Mouse (Mus musculus) mature B cell (primary cell): ENCODE measurements at regions not wholly inside any gene's neighbourhood (a gene's known extent, or its start where the extent isn't known, plus 50 kb on each side); places are given as distances from the start of the nearest gene placed in this dataset.
"Not testable (repeated sequence)": the region's sequence is repeated elsewhere in the genome, so short reads cannot be mapped to it uniquely, and the experiment has no call there.

Experiments
- in situ Hi-C: fragments of 300-500 bp; cut with MboI; formaldehyde crosslinking; loops from 2 replicates; pipeline ENCODE4 v1.14.3; 2019

DNA sequence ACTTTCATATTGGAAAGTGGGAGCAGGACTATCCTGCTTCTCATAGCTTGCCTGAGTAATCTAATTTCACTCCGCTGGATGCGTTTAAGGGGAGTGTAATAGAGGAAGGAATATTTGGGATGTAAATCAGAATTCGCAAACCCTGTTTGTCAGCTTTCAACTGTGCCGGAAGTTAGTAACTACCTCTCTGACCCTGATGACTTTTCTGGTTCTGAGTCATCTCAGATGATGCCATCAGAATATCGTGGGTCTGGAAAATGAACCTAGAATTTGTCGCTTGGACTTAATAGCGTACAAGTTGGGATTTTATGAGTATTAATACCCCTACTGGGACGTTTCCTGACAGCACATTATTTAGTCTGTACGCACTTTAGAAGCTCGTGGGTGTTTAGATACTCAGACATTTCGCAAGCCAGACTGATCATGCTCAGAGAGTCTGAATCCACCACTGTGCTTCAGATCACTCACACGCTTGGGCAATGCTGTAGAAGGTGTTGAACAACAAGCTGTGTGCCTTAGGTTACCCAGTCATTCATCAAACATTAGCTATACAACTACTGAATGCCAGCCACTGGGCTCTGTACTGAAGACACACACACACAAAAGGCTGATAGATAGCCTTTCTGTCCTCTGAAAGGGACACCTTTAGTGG is 131.1 kb downstream of the Phlda1 start:
- in situ Hi-C loops, result no loop called here

DNA sequence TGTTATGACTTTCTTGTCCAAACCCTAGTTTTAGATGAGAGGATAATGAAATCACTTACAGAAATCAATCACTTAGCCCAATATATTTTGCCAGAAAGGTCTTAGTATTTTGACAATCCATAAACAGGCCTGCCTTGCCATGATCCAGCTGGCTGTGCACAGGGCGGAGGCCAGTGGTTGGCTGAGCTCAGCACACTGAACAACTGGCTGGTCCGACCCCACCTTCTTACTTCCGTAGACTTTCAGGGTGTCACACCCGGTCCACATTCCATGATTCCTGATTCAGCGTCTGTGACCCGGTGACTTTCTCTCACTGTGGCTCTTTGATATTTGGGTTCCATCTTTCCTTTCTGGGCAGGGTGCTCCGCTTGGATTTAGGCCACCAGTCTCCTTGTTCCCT is 133.8 kb downstream of the Phlda1 start:
- in situ Hi-C loops, result no loop called here

DNA sequence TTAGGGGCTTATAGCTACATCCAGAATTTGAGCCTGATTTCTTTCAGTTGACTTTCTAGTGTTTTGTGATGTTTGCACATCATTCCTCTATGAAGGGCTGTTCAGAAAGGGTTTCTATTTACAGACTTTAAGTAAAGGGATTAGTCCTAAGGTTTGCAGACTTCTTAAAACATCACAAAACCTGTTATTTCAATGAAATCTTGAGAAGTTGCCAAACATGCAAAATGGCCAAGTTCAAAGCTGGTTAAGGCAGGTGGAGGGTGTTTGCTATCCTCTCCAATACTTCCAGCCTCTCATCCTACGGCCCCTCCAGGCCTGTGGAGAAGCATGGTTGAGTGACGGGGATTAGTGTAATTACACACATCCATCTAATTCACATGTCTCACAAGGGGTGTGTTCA is 136.6 kb downstream of the Phlda1 start:
- in situ Hi-C loops, result no loop called here

- in situ Hi-C loops, result not testable (repeated sequence)
Measured at GRCm38 (mm10) chr10:111653773-111654172, 147.7 kb downstream of the Phlda1 start.

DNA sequence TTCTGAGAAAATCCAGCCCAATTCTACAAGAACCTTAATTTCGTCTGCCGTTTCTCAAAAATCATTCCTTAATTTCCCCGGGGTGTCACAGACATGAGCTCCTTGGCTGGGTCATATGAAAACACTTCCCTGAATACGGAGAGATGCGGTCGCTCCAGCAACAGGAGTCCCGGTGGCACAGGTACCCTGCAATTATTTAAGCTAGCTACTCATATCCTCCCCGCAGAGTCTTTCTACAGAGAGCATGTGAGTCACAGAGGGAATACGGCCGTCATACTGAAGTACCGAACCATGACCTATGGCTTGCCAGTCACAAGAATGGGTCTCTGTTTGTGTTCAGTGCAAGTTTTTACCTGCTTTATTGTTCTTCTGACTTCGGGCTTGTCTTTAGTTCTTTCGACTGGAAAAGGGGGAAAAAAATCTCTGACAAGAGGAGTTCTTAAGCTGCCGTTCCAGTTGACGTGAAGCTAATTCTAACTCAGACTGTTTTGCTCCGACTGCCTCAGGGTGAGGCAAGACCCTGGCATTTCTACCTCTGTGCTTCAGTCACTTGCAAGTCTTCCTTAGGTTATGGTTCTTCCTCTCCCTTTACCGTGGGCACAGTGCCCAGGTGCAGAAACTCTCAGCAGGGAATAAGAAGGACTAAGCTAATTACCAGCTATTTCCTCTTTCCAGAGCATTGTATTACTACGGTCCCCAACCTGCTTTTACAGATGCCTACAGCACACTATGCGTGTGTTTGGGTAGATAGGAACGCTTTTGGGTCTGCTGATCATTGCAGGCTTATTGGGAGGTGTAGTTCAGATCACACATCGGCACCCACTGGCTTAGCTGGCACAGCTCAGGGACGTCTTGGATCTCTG is 148.5 kb downstream of the Phlda1 start:
- in situ Hi-C loops, result no loop called here

DNA sequence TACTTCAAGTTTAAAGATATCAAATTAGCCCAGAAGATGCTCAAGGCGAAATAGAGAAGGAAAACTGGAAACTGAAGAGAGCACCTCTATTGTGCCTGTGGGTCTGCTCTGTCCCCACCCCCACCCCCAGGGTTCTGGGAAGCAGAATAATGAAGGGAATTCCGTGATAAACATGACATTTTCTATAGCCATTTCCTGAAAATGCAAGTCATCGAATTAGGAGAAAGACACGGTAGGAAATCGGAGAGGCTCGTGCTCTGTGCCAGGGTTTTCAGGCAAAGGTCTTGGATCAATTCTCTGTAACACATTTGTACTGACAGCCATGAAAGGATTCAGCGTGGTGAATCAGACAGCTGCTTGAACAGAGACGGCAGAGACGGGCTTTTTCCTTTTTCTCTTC is 152.7 kb downstream of the Phlda1 start:
- in situ Hi-C loops, result no loop called here

DNA sequence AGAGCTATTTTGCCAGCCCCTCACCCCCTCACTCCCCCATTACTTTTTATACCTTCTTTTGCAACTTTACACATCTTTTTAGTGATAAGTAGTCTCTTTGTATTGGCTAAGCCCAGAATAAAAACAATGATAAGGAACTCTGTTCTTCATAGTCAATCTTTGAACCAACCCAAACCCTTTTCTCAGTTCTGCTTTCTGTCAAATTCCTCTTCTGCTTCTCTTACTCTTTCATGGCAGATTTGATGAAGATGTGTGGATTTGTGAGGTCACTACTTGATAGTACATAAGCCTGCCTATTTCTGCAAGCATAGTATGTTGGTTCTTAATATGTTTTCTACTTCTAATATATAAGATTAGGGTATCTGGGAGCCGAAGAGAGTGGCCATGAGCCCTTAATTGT is 156.6 kb downstream of the Phlda1 start:
- in situ Hi-C loops, result no loop called here

- in situ Hi-C loops, result no loop called here
Measured at GRCm38 (mm10) chr10:111665834-111666233, 159.7 kb downstream of the Phlda1 start.

GRCm38 (mm10) chr10:111666963-111667362 is 160.9 kb downstream of the Phlda1 start:
- in situ Hi-C loops, result no loop called here

- in situ Hi-C loops, result no loop called here
Measured at GRCm38 (mm10) chr10:111668639-111669038, 162.6 kb downstream of the Phlda1 start.

DNA sequence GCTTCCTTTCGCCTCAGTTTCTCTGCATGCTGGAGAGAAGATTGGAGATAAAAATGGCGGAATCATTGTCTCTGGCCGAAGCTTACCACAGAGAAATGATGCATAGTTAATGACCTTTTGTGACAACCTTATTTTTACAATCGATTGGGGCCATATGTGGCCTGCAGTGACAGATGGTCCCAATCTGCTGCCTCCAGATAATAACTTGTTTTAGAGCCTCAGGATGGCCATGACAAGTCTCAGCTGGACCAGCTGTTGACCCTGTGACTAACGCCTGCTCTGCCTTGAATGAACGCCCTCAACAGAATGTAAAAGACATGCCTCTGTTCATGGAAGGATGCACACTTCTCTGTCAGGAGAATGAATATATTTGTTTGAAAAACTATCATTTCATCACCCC is 163.6 kb downstream of the Phlda1 start:
- in situ Hi-C loops, result no loop called here

DNA sequence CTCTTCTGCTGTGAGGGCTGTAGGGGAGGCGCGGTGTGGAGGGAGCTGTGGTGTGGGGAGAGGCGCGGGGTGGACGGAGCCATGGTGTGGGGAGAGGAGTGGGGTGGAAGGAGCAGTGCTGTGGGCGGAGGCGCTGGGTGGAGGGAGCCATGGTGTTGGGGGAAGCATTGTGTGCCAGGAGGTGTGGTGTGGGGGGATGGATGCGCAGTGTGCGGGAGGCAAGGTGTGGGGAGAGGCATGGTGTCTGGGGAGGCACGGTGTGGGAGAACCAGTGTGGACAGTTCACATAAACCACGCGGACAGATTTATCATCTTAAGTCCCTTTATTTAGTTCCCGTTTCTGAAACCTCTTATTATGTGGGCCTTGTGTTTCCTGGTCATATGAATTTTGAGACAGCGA is 164.6 kb downstream of the Phlda1 start:
- in situ Hi-C loops, result no loop called here

GRCm38 (mm10) chr10:111672454-111673316 is 166.6 kb downstream of the Phlda1 start:
- in situ Hi-C loops, result no loop called here

- in situ Hi-C loops, result no loop called here
Measured at GRCm38 (mm10) chr10:111673317-111673610, 167.2 kb downstream of the Phlda1 start.

DNA sequence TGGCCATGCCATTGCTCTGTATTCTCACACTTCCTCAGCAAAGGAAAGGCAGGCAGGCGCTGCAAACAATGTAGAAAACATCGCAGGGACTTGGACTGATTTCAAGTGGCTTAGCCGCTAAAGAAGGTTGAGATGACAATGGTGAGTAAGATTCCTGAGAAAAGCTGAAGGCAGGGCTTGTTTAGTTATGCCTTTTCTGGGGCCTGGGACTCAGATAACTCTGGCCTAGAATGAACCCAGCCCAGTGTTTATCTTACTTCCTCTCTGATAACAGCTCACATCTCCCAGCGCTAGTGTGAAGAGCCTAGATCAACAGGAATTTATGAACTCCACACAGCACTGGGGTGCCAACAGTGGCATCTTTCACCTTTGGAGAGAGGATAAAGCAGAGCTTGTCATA is 170.2 kb downstream of the Phlda1 start:
- in situ Hi-C loops, result no loop called here

GRCm38 (mm10) chr10:111680919-111681318 is 174.8 kb downstream of the Phlda1 start:
- in situ Hi-C loops, result no loop called here

DNA sequence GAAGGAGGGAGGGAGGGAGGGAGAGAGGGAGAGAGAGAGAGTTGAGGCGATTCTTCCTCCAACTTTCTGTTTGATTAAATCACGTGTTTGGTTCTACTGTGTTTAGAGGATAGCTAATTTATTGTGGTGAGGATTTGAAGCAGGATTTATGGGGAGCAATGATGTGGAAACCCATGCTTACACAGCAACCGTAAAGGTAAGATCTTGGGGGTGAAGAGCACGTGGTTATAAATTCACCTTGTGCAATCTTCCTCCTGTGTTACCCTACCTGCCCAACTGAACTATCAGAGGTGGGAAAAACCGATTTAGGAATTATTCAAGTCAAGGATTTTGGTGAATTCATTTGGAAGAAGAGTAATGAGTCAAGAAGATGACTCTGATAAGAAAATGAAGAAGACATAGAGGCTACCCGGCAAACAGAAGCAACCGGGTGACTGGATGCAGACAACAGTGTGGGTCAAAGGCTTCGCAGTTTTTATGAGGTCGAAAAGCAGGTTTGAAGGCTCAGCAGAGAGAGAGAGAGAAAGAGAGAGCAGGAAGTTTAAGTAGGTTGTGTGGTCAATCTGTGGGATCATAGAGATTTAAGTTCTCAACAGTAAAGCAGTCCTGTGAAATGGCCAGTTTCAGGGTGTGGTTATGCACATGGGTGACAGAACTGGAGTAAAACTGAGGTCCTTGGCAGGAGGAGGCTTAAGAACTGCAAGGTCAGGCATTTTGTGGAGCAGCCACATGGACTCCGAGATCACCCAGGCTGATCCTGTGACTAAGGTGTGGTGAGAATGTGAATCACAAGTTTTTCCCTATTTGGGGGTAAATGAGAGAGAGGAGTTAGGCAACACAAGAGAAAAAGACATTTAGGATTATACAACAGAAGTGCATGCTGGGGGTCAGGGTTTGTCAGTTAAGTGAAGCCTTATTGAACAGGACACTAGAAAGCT is 178.6 kb downstream of the Phlda1 start:
- in situ Hi-C loops, result no loop called here

GRCm38 (mm10) chr10:111686585-111686984 is 180.5 kb downstream of the Phlda1 start:
- in situ Hi-C loops, result no loop called here

DNA sequence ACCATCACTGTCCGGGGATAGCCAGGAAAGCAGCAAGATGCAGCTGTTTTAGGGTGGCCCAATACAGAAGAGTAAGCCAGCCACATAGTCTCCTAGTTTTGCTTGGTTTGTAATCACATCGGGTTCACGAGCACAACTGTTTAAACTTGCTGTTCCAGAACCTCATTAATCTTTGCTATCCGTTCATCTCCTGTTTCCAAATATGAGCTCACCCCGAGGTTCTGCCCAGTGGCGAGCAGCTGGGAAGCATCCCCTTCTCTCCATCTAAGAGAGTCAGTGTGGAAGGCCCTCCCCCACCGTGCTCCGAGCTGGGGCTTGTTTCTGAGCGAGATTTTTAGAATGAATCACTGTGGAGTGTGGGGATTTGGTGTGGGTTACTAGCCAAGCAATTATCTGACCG is 183.5 kb downstream of the Phlda1 start:
- in situ Hi-C loops, result no loop called here

- in situ Hi-C loops, result no loop called here
Measured at GRCm38 (mm10) chr10:111693762-111694161, 187.7 kb downstream of the Phlda1 start.
